Mouse (Mus musculus) heart, adult 2 months (tissue): ENCODE measurements around the gene Trp63.

ENCODE experiments used
- CTCF ChIP-seq: fragments of 200-600 bp; IDR thresholded peaks from 2 replicates; pipeline ENCODE4 v1.8.1; 2022; ENCODE audit warnings: antibody characterized with exemption, mild to moderate bottlenecking, moderate library complexity
- EP300 ChIP-seq: fragments of 200-500 bp; IDR thresholded peaks from 2 replicates; pipeline ENCODE4 v1.6.1; 2011; ENCODE audit warnings: low read depth, low read length, control low read depth; ENCODE audit not compliant: insufficient read depth
- POLR2A ChIP-seq: fragments of 200-500 bp; IDR thresholded peaks from 2 replicates; pipeline ENCODE4 v1.6.1; 2011; ENCODE audit warnings: mild to moderate bottlenecking, low read depth, low read length, control low read depth; ENCODE audit not compliant: insufficient read depth

DNA sequence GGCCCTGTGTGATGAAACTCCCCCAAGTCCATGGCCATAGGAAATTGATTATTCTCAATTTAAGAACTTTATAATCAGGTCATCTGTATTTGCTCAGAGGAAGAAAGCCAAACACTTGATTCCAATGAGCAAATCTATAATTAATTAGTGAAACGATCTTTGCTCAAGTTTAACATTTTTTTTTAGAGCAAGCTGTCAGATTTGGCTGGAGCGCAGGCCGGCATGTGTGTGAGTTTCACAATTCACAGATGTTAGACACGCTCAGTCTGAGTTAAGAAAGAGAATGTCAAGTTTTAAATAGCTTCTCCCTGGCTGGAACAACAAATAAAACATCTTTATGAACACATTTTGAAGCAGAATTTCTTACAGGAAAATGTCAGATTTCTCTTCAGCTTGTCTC is 1.0 kb upstream of the Trp63 start:
- TF ChIP-seq CTCF (no peak), POLR2A (no peak), EP300 (no peak)
